Mouse (Mus musculus) embryonic facial prominence, embryonic 11.5 days (tissue): ENCODE measurements around the gene Rif1. TPM values are rescaled to one million over a fixed set of nuclear protein-coding genes. Genes with fewer than 3 reads are reported as not detected.

Experiments
- ATAC-seq: fragments of 200-750 bp; cut with Nextera tagmentation; replicated peaks from 2 replicates; pipeline ENCODE4 v1.8.0; 2017; ENCODE audit warnings: low read depth; ENCODE audit not compliant: insufficient number of reproducible peaks, low FRiP score, low TSS enrichment
- DNase-seq: peaks from one replicate; pipeline ENCODE4 v3.0.0-alpha.2; 2015; ENCODE audit warnings: low spot score
- H3K27ac ChIP-seq: fragments of 300-500 bp; sonication (generic); replicated peaks from 2 replicates; pipeline ENCODE4 v1.5.1; 2014; ENCODE audit warnings: mild to moderate bottlenecking, low read depth, low read length, control low read depth
- H3K27me3 ChIP-seq: fragments of 300-500 bp; sonication (generic); 2 replicates; pipeline ENCODE4 v1.6.1; 2014; ENCODE audit warnings: mild to moderate bottlenecking, low read length, moderate library complexity, mixed read lengths; ENCODE audit not compliant: control insufficient read depth, insufficient read depth
- H3K36me3 ChIP-seq: fragments of 300-500 bp; sonication (generic); replicated peaks from 2 replicates; pipeline ENCODE4 v1.6.1; 2014; ENCODE audit warnings: low read depth, mild to moderate bottlenecking, low read length, moderate library complexity, mixed read lengths; ENCODE audit not compliant: control insufficient read depth, insufficient read depth
- H3K4me1 ChIP-seq: fragments of 300-500 bp; sonication (generic); 2 replicates; pipeline ENCODE4 v1.6.1; 2014; ENCODE audit warnings: low read length, mixed read lengths; ENCODE audit not compliant: control insufficient read depth, insufficient read depth
- H3K4me2 ChIP-seq: fragments of 300-500 bp; sonication (generic); 2 replicates; pipeline ENCODE4 v1.6.1; 2014; ENCODE audit warnings: low read depth, mild to moderate bottlenecking, control low read depth, low read length, moderate library complexity
- H3K4me3 ChIP-seq: fragments of 300-500 bp; sonication (generic); 2 replicates; pipeline ENCODE4 v1.5.1; 2014; ENCODE audit warnings: low read depth, low read length, control low read depth
- H3K9ac ChIP-seq: fragments of 300-500 bp; sonication (generic); replicated peaks from 2 replicates; pipeline ENCODE4 v1.6.1; 2014; ENCODE audit warnings: mild to moderate bottlenecking, control low read depth, low read length
- H3K9me3 ChIP-seq: fragments of 300-500 bp; sonication (generic); replicated peaks from 2 replicates; pipeline ENCODE4 v1.6.1; 2016; ENCODE audit warnings: mild to moderate bottlenecking, low read length, inconsistent platforms, mixed read lengths; ENCODE audit not compliant: control insufficient read depth
- WGBS: fragments of 180-500 bp; shearing (Covaris S2); extraction: QIAGEN DNeasy Blood & Tissue Kit; methylation state at CpG from one replicate; pipeline ENCODE4 v1.1.7; 2014; 5-methylcytosine and 5-hydroxymethylcytosine counted together
- polyA plus RNA-seq: library from polyadenylated mRNA; unstranded; fragments of >200 nt; fragmentation: Nextera tagmentation; extraction: Ambion mirVana; gene quantifications from 2 replicates; pipeline ENCODE4 v1.2.1, GENCODE M21; 2014

The Rif1 gene
- polyA plus RNA-seq, 1 experiment from 2014 or later = 52.9 TPM

GRCm38 (mm10) chr2:52169243-52170005 is 96.8 kb downstream of the Rif1 start:
- H3K9ac ChIP-seq = no peak overlapping the region
- no peaks in the 10 kb centered on the region for H3K27me3 ChIP-seq
- H3K4me1 ChIP-seq = no peaks in the 10 kb centered on the region
- H3K9me3 ChIP-seq = no peaks in the 10 kb centered on the region
- H3K36me3 ChIP-seq = no peaks in the 10 kb centered on the region
- no peak for ATAC-seq
- H3K4me3 ChIP-seq = no peak overlapping the region
- DNase-seq = no peak
- no peak overlapping the region for H3K27ac ChIP-seq
- 82% methylated on average over 7 of the region's 7 CpGs for WGBS
- no peak overlapping the region for H3K4me2 ChIP-seq

Other genes starting within 250 kb of the Rif1 start
- gene Rbm43, start 137.7 kb upstream of the Rif1 start, polyA plus RNA-seq = 12.9 and 13.5 TPM in 2 replicates
- 11.5 and 11.7 TPM in 2 replicates for gene Nmi, start 99.3 kb upstream of the Rif1 start, polyA plus RNA-seq
- gene Tnfaip6, start 34.8 kb upstream of the Rif1 start, polyA plus RNA-seq = 62.9 and 68.6 TPM in 2 replicates